Mouse (Mus musculus): ENCODE measurements at regions not wholly inside any gene's neighbourhood (a gene's known extent, or its start where the extent isn't known, plus 50 kb on each side); places are given as distances from the start of the nearest gene placed in this dataset.
A peak's percentile ranks its signal among the peaks of the same experiment; 100 is the strongest.

DNA sequence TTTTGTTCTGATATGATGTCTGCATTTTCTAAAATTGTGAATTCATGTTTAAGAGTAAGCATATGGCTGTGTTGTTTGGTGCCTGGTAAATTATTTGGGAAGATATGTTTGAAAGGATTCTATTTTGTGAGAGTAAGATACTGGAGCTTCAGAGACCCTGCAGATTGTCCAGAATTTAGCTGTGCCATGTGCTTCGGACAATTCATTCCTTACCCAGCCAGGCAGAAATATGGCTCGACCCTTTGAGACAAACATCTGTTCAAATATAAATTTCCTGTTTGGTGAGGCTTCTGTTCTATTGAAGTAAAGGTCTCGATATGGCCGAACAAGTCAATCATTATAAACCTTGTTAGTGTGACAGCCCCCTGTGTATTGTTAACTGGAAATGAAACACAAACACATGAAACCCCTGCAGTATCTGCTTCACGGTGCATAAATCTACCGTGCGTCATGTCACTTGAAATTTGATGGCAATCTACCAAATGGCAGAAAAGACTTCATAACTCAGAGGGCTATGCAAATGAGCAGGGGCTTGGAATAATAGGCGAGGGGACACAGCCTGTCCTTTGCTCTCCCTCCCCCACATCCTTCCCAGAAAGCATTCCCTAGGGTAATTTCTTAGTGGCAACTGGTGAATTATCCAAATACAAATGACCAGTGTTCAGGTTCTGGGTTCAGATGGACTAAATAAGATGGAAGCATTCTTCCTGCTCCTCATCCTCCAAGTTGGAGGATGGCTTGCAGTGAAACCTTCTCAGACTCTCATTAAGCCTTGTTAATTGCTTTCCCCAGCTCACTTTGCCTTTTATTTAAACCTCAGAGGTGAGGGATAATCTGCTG, 61.8 kb downstream of the Adcyap1 start:
- H3K9ac ChIP-seq: no peak overlapping the region
- 7% methylated on average over 8 of the region's 8 CpGs for WGBS
- no peak overlapping the region for H3K4me3 ChIP-seq
- peak; percentile 85 for ATAC-seq (ENCODE audit: low read depth)
- H3K36me3 ChIP-seq: no peaks in the 10 kb centered on the region
- no peaks in the 10 kb centered on the region for H3K27me3 ChIP-seq
- H3K9me3 ChIP-seq: no peaks in the 10 kb centered on the region
- 0 out of 2 replicates have a peak overlapping the region, but pooled peaks have one; percentile 6 for H3K27ac ChIP-seq (replicated peaks)
- peak overlapping the region; percentile 21 for H3K4me2 ChIP-seq
- H3K4me1 ChIP-seq (replicated peaks): peaks cover 10% of the 10 kb centered on the region

DNA sequence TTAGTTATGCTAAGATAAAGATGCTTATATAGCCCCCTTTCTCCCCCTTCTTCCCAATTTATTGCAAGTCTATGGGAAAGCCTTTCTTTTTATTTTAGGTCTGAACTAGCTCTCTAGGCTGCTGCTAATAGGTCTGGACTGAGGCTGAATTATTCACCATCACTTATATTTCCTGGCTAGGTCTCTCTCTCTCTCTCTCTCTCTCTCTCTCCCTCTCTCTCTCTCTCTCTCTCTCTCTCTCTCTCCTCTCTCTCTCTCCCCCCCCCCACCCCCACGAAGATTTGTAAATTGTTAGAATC, 62.3 kb downstream of the Adcyap1 start:
- H3K36me3 ChIP-seq: no peaks in the 10 kb centered on the region
- H3K27ac ChIP-seq (replicated peaks): 0 out of 2 replicates have a peak overlapping the region, but pooled peaks have one; percentile 6
- no peaks in the 10 kb centered on the region for H3K9me3 ChIP-seq
- no peak overlapping the region for H3K4me2 ChIP-seq
- 61% methylated on average over 1 of the region's 1 CpGs for WGBS
- H3K27me3 ChIP-seq: no peaks in the 10 kb centered on the region
- peak; percentile 69 for ATAC-seq (ENCODE audit: low read depth)
- H3K4me1 ChIP-seq (replicated peaks): peaks cover 10% of the 10 kb centered on the region
- no peak overlapping the region for H3K4me3 ChIP-seq
- H3K9ac ChIP-seq: no peak overlapping the region

DNA sequence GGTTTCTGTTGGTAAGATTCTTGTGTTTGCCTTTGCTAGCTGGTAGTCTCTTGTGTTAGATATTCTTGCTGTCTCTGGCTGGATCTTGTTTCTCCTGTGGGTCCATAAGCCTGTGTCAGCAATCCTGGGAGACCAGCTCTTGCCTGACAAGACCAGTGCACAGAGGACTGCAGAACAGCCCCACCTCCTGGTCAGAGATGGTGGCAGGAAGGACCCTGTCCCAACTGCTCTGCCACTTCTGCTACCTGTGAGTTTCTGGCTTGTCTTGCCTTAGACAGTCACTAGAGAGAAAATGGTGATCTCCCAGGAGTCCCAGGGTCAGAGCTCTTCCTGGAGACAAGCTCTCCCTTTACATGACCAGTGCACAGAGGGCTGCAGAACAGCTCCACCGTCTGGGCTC, 107.3 kb downstream of the Adcyap1 start:
- 7% methylated on average over 1 of the region's 1 CpGs for WGBS
- H3K27ac ChIP-seq (replicated peaks): no peak overlapping the region
- 0 out of 2 replicates have a peak, but pooled peaks cover 2% of the 10 kb centered on the region for H3K4me1 ChIP-seq (replicated peaks)
- no peak overlapping the region for H3K4me2 ChIP-seq
- no peak for ATAC-seq (ENCODE audit: low read depth)
- H3K36me3 ChIP-seq: no peaks in the 10 kb centered on the region
- H3K9me3 ChIP-seq: no peaks in the 10 kb centered on the region
- H3K4me3 ChIP-seq: no peak overlapping the region
- H3K9ac ChIP-seq: no peak overlapping the region
- H3K27me3 ChIP-seq: peaks cover 12% of the 10 kb centered on the region

DNA sequence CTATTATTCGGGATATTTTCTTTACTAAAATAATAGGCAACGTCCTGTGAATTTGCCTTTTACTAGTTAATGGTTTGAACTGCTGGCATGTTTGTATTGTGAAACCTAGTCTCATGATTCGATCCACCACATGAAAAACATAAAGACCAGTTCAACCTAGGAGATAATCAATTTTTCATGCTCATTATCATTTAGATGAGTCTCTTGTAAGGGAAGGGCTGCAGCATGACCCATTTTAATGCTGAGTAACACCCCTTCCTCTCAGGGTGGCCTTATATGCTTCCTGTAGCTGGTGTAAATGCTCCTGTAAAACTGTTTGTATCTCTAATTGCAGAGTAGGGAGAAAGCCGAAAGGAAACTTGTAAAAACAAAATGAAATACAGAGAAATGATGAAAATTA, 113.3 kb downstream of the Adcyap1 start:
- Histone ChIP-seq H3K4me1 (replicated peaks) (peaks cover 25% of the 10 kb centered on the region), H3K36me3 (no peaks in the 10 kb centered on the region), H3K9ac (no peak overlapping the region), H3K27ac (replicated peaks) (0 out of 2 replicates have a peak overlapping the region, but pooled peaks have one; percentile 28), H3K4me2 (no peak overlapping the region), H3K9me3 (no peaks in the 10 kb centered on the region), H3K4me3 (no peak overlapping the region), H3K27me3 (peaks cover 17% of the 10 kb centered on the region)
- 17% methylated on average over 4 of the region's 4 CpGs for WGBS
- no peak; the same call in 1 of the 2 replicates for ATAC-seq (ENCODE audit: low read depth)

DNA sequence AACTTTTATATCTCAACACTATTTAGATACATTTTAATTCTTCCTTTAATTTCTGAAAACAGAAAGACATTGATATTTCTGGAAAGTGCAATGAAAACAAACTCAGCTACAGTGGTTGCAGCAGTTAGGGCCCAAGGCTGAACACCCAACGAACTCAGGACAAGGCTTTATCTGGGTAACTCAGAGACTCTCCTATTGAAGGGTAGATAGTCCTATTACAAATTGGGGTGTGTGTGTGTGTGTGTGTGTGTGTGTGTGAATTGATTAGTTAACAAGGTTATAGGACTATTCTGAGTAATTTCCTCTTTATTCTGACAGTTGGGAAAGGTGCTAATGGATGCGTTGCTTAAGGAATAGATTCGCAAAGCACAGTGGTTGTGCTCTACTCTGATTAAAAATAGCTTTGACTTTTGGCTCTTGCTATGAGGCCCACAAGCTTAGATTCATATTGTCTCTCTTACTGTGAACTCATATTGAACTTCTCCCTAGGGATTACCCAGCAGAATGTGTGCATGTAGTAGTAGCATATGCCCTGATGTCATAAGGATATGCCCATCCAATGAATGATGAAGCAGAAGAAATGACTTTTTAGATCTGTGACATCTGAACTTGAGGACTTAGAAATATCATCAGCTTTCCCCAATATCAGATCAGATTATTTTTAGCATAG, 114.0 kb downstream of the Adcyap1 start:
- no peak overlapping the region for H3K4me2 ChIP-seq

DNA sequence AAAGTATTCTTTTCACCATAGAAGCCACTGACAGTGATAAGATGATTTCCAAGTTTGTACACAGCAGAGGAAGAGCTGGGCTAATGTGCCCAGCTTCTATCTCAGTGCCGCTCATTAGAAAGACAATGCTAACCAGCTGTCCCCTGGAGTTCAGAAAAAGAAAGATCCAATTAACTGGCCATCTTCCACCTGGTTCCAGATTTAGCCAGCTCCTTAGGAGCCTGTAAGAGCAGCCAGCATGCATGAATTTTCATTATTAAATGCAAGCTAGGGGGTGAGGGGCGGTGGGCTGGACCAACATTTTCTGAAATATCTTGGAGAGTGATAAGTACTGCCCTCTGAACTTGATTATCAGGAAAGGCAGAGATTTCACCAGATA, 114.5 kb downstream of the Adcyap1 start:
- no peak overlapping the region for H3K4me2 ChIP-seq
- H3K27ac ChIP-seq (replicated peaks): peak overlapping the region; percentile 30
- H3K9me3 ChIP-seq: no peaks in the 10 kb centered on the region
- WGBS: 29% methylated on average over 2 of the region's 2 CpGs
- H3K36me3 ChIP-seq: no peaks in the 10 kb centered on the region
- H3K9ac ChIP-seq: no peak overlapping the region
- ATAC-seq (ENCODE audit: low read depth): peak; percentile 83
- H3K27me3 ChIP-seq: peaks cover 13% of the 10 kb centered on the region
- no peak overlapping the region for H3K4me3 ChIP-seq
- H3K4me1 ChIP-seq (replicated peaks): peaks cover 25% of the 10 kb centered on the region

More for the DNA sequence above, 114.0 kb downstream of the Adcyap1 start:
- H3K27me3 ChIP-seq: peaks cover 17% of the 10 kb centered on the region
- peak overlapping the region; percentile 30; the same call in 1 of the 2 replicates for H3K27ac ChIP-seq (replicated peaks)
- H3K36me3 ChIP-seq: no peaks in the 10 kb centered on the region
- H3K4me1 ChIP-seq (replicated peaks): peaks cover 25% of the 10 kb centered on the region
- H3K9me3 ChIP-seq: no peaks in the 10 kb centered on the region
- ATAC-seq (ENCODE audit: low read depth): peak; percentile 79
- H3K9ac ChIP-seq: no peak overlapping the region
- no peak overlapping the region for H3K4me3 ChIP-seq
- 52% methylated on average over 3 of the region's 3 CpGs for WGBS

DNA sequence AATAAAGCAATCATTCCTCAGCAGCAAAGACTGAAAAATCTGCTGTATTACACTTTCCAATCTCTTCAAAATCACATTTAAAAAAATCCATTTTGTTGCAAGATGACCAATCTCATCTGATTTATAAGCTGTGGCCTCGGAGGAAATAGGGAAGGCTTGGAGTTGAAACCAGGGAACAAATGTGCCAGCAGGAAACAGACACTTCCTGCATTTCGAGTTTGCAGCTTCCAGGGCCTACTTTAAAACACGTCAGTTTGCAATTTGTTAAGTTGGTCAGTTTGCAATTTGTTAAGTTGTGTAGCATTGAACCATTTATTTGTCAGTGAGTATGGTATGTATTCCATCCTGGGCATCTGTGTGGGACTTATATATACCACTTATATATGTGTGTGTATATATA, 115.3 kb downstream of the Adcyap1 start:
- 31% methylated on average over 3 of the region's 3 CpGs for WGBS
- H3K36me3 ChIP-seq: no peaks in the 10 kb centered on the region
- H3K27ac ChIP-seq (replicated peaks): no peak overlapping the region
- peaks cover 13% of the 10 kb centered on the region for H3K27me3 ChIP-seq
- H3K4me3 ChIP-seq: no peak overlapping the region
- H3K4me1 ChIP-seq (replicated peaks): peaks cover 25% of the 10 kb centered on the region
- H3K4me2 ChIP-seq: no peak overlapping the region
- ATAC-seq (ENCODE audit: low read depth): no peak
- peaks cover 4% of the 10 kb centered on the region for H3K9me3 ChIP-seq
- H3K9ac ChIP-seq: no peak overlapping the region

DNA sequence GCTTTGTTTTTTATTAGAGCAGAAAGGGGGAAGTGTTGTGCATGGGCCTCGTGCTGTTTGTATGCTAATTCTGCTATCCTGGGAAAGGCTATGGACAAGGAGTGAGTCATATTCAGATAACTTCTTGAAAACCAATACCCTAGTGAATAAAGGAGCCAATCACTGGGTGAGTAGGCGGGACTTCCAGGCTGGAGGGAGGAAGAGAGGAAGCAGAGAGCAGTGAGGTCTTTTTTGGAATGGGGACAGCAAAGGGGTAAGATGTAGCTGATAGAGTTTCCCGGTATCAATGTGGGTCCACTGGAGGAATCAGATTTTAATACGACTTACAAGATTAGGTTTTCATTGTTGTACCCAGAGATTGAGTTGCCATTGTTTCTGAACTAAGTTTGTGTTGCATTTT, 122.7 kb downstream of the Adcyap1 start:
- H3K36me3 ChIP-seq: no peaks in the 10 kb centered on the region
- no peak overlapping the region for H3K27ac ChIP-seq (replicated peaks)
- 79% methylated on average over 4 of the region's 4 CpGs for WGBS
- no peak for ATAC-seq (ENCODE audit: low read depth)
- H3K9me3 ChIP-seq: peaks cover 9% of the 10 kb centered on the region
- peaks cover 2% of the 10 kb centered on the region; the same call in 1 of the 2 replicates for H3K27me3 ChIP-seq
- no peak overlapping the region for H3K4me3 ChIP-seq
- H3K4me1 ChIP-seq (replicated peaks): no peaks in the 10 kb centered on the region
- no peak overlapping the region for H3K4me2 ChIP-seq
- no peak overlapping the region for H3K9ac ChIP-seq

DNA sequence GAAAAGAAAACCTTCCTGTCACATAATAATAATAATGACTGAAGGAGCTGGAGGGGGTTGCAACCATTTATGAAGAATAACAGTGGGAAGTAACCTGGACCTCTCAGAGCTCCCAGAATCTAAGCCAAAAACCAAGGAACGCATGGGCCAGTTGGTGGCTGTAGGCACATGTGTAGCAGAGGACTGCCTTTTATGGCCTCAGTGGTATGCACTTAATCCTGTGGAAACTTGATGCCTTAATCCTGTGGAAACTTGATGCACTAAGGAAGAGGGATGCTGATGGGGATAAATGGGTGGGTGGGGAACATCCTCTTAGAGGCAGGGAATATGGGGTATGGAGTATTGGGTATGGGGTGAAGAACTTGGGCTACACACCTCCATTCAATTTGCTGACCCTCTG, 138.8 kb downstream of the Adcyap1 start:
- Histone ChIP-seq H3K27ac (replicated peaks) (no peak overlapping the region), H3K9me3 (no peaks in the 10 kb centered on the region), H3K9ac (no peak overlapping the region), H3K27me3 (no peaks in the 10 kb centered on the region), H3K4me1 (replicated peaks) (no peaks in the 10 kb centered on the region), H3K4me2 (no peak overlapping the region), H3K36me3 (no peaks in the 10 kb centered on the region), H3K4me3 (no peak overlapping the region)
- no peak for ATAC-seq (ENCODE audit: low read depth)
- 89% methylated on average over 1 of the region's 1 CpGs for WGBS

DNA sequence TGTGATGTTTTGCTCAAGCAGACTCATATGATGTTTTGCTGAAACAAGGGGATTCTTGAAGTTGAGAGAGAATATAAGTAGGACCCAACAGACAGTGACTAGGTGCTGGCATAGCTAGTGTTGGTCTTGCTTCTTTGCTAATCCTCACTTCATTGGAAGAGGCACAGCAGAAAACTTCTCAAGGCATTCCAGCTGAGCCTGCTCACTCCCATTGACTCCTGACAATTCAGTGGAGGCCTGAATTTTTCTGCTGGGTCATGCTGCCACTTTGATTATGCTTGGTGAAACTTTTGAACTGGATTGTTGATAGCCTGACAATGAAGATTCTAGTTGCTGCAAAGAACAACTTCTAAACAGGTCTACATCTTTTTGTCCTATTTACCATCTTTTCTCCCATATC, 156.4 kb downstream of the Adcyap1 start:
- H3K4me1 ChIP-seq (replicated peaks): no peaks in the 10 kb centered on the region
- H3K36me3 ChIP-seq: no peaks in the 10 kb centered on the region
- H3K9me3 ChIP-seq: no peaks in the 10 kb centered on the region
- no peak overlapping the region for H3K4me3 ChIP-seq
- no peak overlapping the region for H3K9ac ChIP-seq
- no peaks in the 10 kb centered on the region for H3K27me3 ChIP-seq
- H3K27ac ChIP-seq (replicated peaks): no peak overlapping the region
- no peak overlapping the region for H3K4me2 ChIP-seq
- no peak for ATAC-seq (ENCODE audit: low read depth)

DNA sequence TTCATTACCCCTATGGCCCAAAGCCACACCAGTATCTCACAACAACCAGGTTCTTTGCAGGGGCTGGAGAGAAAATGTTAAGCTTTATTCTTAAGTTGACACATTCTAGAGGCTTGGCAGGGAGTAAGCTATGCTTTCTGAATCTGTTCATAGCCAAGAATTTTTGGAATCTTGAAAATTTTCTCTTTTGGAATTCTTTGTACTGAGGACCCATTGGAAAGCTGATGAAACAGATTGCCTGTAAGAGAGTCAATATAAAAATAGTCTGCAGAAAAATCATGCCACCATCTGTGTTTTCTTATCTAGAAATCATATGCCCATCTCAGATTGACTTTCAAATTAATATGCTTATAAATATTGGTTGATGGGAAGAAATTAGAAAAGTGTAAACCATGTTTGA, 164.1 kb downstream of the Adcyap1 start:
- no peak for ATAC-seq (ENCODE audit: low read depth)
- Histone ChIP-seq H3K27ac (replicated peaks) (no peak overlapping the region), H3K4me2 (no peak overlapping the region), H3K4me3 (no peak overlapping the region), H3K36me3 (no peaks in the 10 kb centered on the region), H3K9me3 (no peaks in the 10 kb centered on the region), H3K4me1 (replicated peaks) (no peaks in the 10 kb centered on the region), H3K27me3 (no peaks in the 10 kb centered on the region), H3K9ac (no peak overlapping the region)

DNA sequence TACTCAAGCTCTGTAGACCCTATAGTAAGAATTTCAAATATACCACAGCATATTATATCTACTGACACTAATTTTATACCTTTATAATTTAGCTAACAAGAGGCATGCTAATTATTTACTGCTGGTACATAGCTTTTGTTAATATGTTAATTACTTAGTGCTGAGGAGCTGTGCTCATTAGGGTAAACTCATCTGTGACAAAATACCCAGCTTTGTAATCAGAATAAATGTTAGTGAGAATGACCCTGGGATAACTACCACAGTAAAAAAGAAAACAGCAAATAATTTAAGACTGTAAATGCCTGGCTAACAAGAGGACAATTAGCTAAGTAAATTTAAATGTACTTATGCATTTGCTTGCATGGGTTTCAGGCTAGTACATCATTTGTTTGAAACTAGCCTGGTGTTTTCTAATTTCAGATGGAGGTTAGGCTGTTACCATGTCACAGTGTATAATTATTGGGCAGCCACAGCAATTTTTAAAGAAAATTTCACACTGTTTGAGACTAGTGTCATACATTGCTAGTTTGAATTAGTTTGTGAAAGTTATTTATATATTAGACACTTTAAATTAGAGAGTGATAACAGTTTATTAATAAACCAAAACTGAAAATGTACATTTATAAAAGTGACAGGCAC, 178.8 kb downstream of the Adcyap1 start:
- H3K4me3 ChIP-seq: no peak overlapping the region
- ATAC-seq (ENCODE audit: low read depth): no peak

More for the DNA sequence above, 178.8 kb downstream of the Adcyap1 start:
- Histone ChIP-seq H3K27ac (replicated peaks) (no peak overlapping the region), H3K9ac (no peak overlapping the region), H3K4me1 (replicated peaks) (no peaks in the 10 kb centered on the region), H3K36me3 (no peaks in the 10 kb centered on the region), H3K27me3 (no peaks in the 10 kb centered on the region), H3K4me2 (no peak overlapping the region), H3K9me3 (no peaks in the 10 kb centered on the region)

Data from neural tube, embryonic 13.5 days (tissue).